Mouse (Mus musculus): ENCODE measurements around the gene Phlpp1.

GRCm38 (mm10) chr1:106279404-106280123 lies 108.0 kb downstream of the Phlpp1 start:
- TF ChIP-seq POLR2A (IDR thresholded peaks at IDR 0.05; ENCODE audit: extremely low read depth, insufficient read depth, low read length) (no peak), CTCF (IDR thresholded peaks at IDR 0.05; ENCODE audit: low read depth, low read length) (no peak)

Measured in liver, adult 2 months (tissue).